Mouse (Mus musculus) stomach, postnatal 0 days (tissue): ENCODE results near the gene Olfr1466. TPM values are rescaled to one million over a fixed set of nuclear protein-coding genes. Genes with fewer than 3 reads are reported as not detected.

ENCODE experiments used
- ATAC-seq: fragments of 200-750 bp; cut with Nextera tagmentation; 2 replicates; pipeline ENCODE4 v1.8.0; 2017; ENCODE audit not compliant: low FRiP score, low TSS enrichment
- DNase-seq: peaks from one replicate; pipeline ENCODE4 v3.0.0-alpha.2; 2016; ENCODE audit warnings: low spot score
- H3K27ac ChIP-seq: fragments of 300-500 bp; sonication (generic); replicated peaks from 2 replicates; pipeline ENCODE4 v1.5.1; 2014; ENCODE audit warnings: mild to moderate bottlenecking, control low read depth
- H3K27me3 ChIP-seq: fragments of 300-500 bp; sonication (generic); 2 replicates; pipeline ENCODE4 v1.6.1; 2014; ENCODE audit warnings: low read length; ENCODE audit not compliant: control insufficient read depth, insufficient read depth
- H3K36me3 ChIP-seq: fragments of 300-500 bp; sonication (generic); 2 replicates; pipeline ENCODE4 v1.6.1; 2014; ENCODE audit warnings: low read length, mixed read lengths; ENCODE audit not compliant: control insufficient read depth, insufficient read depth
- H3K4me1 ChIP-seq: fragments of 300-500 bp; sonication (generic); replicated peaks from 2 replicates; pipeline ENCODE4 v1.6.1; 2014; ENCODE audit warnings: antibody characterized with exemption; ENCODE audit not compliant: control insufficient read depth, insufficient read depth
- H3K4me2 ChIP-seq: fragments of 300-500 bp; sonication (generic); replicated peaks from 2 replicates; pipeline ENCODE4 v1.6.1; 2014; ENCODE audit warnings: low read depth, mild to moderate bottlenecking, control low read depth, moderate library complexity
- H3K4me3 ChIP-seq: fragments of 300-500 bp; sonication (generic); 2 replicates; pipeline ENCODE4 v1.5.1; 2014; ENCODE audit warnings: low read depth, low read length, control low read depth
- H3K9ac ChIP-seq: fragments of 300-500 bp; sonication (generic); 2 replicates; pipeline ENCODE4 v1.6.1; 2014; ENCODE audit warnings: mild to moderate bottlenecking, low read length, control low read depth, mixed read lengths
- H3K9me3 ChIP-seq: fragments of 300-500 bp; sonication (generic); 2 replicates; pipeline ENCODE4 v1.6.1; 2016; ENCODE audit warnings: low read length; ENCODE audit not compliant: control insufficient read depth
- CTCF ChIP-seq: IDR thresholded peaks from 2 replicates; pipeline ENCODE4 v1.5.1; 2016; ENCODE audit warnings: antibody characterized with exemption, low read depth, mild to moderate bottlenecking, moderate library complexity
- EP300 ChIP-seq: optimal IDR thresholded peaks from 2 replicates; pipeline ENCODE3; 2016; ENCODE audit warnings: antibody characterized with exemption
- WGBS: fragments of 180-500 bp; shearing (Covaris S2); extraction: QIAGEN DNeasy Blood & Tissue Kit; methylation state at CpG from one replicate; pipeline ENCODE4 v1.1.7; 2014; 5-methylcytosine and 5-hydroxymethylcytosine counted together
- polyA plus RNA-seq: library from polyadenylated mRNA; unstranded; fragments of >200 nt; fragmentation: Nextera tagmentation; extraction: Ambion mirVana; gene quantifications from 2 replicates; pipeline ENCODE4 v1.2.1, GENCODE M21; 2015

Olfr1466 gene
- not detected in 2 replicates for polyA plus RNA-seq

GRCm38 (mm10) chr19:13338562-13338961, at the start of gene Olfr1466:
Gene Olfr1466, plus strand, starts transcription at chr19:13338862.
- ATAC-seq (no peak), DNase-seq (no peak)

GRCm38 (mm10) chr19:13315441-13315840, 23.2 kb upstream of the Olfr1466 start, which contains the start of gene Olfr1465:
Gene Olfr1465, minus strand, starts transcription at chr19:13315541.
- no peak for TF ChIP-seq EP300
- no peak for TF ChIP-seq CTCF
- Histone ChIP-seq H3K4me2 (no peak within 1 kb of the TSS), H3K4me3 (no peak within 1 kb of the TSS), H3K9me3 (no peaks in the 10 kb centered on the region), H3K27me3 (no peaks in the 10 kb centered on the region), H3K27ac (no peak within 1 kb of the TSS), H3K9ac (no peak within 1 kb of the TSS), H3K4me1 (no peaks in the 10 kb centered on the region), H3K36me3 (no peaks in the 10 kb centered on the region)
- DNase-seq (no peak), ATAC-seq (no peak)

More at GRCm38 (mm10) chr19:13338562-13338961, at the start of gene Olfr1466:
- Histone ChIP-seq H3K4me1 (no peaks in the 10 kb centered on the region), H3K4me2 (no peak within 1 kb of the TSS), H3K36me3 (no peaks in the 10 kb centered on the region), H3K9me3 (no peaks in the 10 kb centered on the region), H3K4me3 (no peak within 1 kb of the TSS), H3K27me3 (no peaks in the 10 kb centered on the region), H3K27ac (no peak within 1 kb of the TSS), H3K9ac (no peak within 1 kb of the TSS)
- WGBS: 82% methylated on average over 2 of the region's 2 CpGs
- TF ChIP-seq CTCF (no peak), EP300 (no peak)

GRCm38 (mm10) chr19:13361936-13362335, 23.3 kb downstream of the Olfr1466 start, which contains the start of gene Olfr1467:
Gene Olfr1467, plus strand, starts transcription at chr19:13362236.
- no peaks in the 10 kb centered on the region for H3K27me3 ChIP-seq
- no peaks in the 10 kb centered on the region for H3K36me3 ChIP-seq
- WGBS: 66% methylated on average over 2 of the region's 2 CpGs
- no peak within 1 kb of the TSS for H3K9ac ChIP-seq
- H3K4me1 ChIP-seq: no peaks in the 10 kb centered on the region
- no peaks in the 10 kb centered on the region for H3K9me3 ChIP-seq
- ATAC-seq (no peak), DNase-seq (no peak)
- no peak within 1 kb of the TSS for H3K27ac ChIP-seq
- no peak within 1 kb of the TSS for H3K4me3 ChIP-seq
- no peak within 1 kb of the TSS for H3K4me2 ChIP-seq
- TF ChIP-seq CTCF (no peak), EP300 (no peak)

Other genes starting within 250 kb of the Olfr1466 start
- not detected in 2 replicates for gene Olfr1457, start 241.0 kb upstream of the Olfr1466 start, polyA plus RNA-seq
- not detected in 2 replicates for gene Olfr1458, start 232.1 kb upstream of the Olfr1466 start, polyA plus RNA-seq
- 0.02 TPM in 1 of 2 replicates, not detected in the other for gene Olfr1459, start 189.3 kb upstream of the Olfr1466 start, polyA plus RNA-seq
- gene Olfr1461, start 175.9 kb upstream of the Olfr1466 start, polyA plus RNA-seq: not detected in 2 replicates
- gene Olfr1462, start 153.1 kb upstream of the Olfr1466 start, polyA plus RNA-seq: not detected in 2 replicates
- gene Olfr1463, start 107.5 kb upstream of the Olfr1466 start, polyA plus RNA-seq: not detected in 2 replicates
- gene Olfr1465, start 23.3 kb upstream of the Olfr1466 start, polyA plus RNA-seq: not detected in 2 replicates
- 0.04 TPM in 1 of 2 replicates, not detected in the other for gene Olfr1467, start 23.4 kb downstream of the Olfr1466 start, polyA plus RNA-seq
- not detected in 2 replicates for gene Olfr1469, start 69.0 kb downstream of the Olfr1466 start, polyA plus RNA-seq
- not detected in 2 replicates for gene Olfr1471, start 104.5 kb downstream of the Olfr1466 start, polyA plus RNA-seq
- not detected in 2 replicates for gene Olfr1472, start 117.2 kb downstream of the Olfr1466 start, polyA plus RNA-seq
- not detected in 2 replicates for gene Olfr1474, start 130.7 kb downstream of the Olfr1466 start, polyA plus RNA-seq
- gene Olfr1475, start 141.3 kb downstream of the Olfr1466 start, polyA plus RNA-seq: not detected in 2 replicates
- gene Olfr1477, start 161.7 kb downstream of the Olfr1466 start, polyA plus RNA-seq: not detected in 2 replicates
- not detected in 2 replicates for gene Olfr1480, start 189.1 kb downstream of the Olfr1466 start, polyA plus RNA-seq
- not detected in 2 replicates for gene Olfr1484, start 244.6 kb downstream of the Olfr1466 start, polyA plus RNA-seq